Mouse (Mus musculus) intestine, embryonic 14.5 days (tissue): ENCODE measurements around the gene Bcar3. TPM values are rescaled to one million over a fixed set of nuclear protein-coding genes. Genes with fewer than 3 reads are reported as not detected.

Experiments used
- ATAC-seq: fragments of 200-750 bp; cut with Nextera tagmentation; replicated peaks from 2 replicates; pipeline ENCODE4 v1.8.0; 2017; ENCODE audit warnings: low read depth, moderate number of reproducible peaks, moderate TSS enrichment, moderate library complexity; ENCODE audit not compliant: low FRiP score, low TSS enrichment
- DNase-seq: peaks from one replicate; pipeline ENCODE4 v3.0.0-alpha.2; 2018; ENCODE audit warnings: low spot score
- H3K27ac ChIP-seq: fragments of 300-500 bp; sonication (generic); 2 replicates; pipeline ENCODE4 v1.5.1; 2014; ENCODE audit warnings: low read depth, mild to moderate bottlenecking, control low read depth
- H3K27me3 ChIP-seq: fragments of 300-500 bp; sonication (generic); replicated peaks from 2 replicates; pipeline ENCODE4 v1.6.1; 2014; ENCODE audit warnings: low read length, control low read depth; ENCODE audit not compliant: control insufficient read depth, insufficient read depth
- H3K36me3 ChIP-seq: fragments of 300-500 bp; sonication (generic); 2 replicates; pipeline ENCODE4 v1.6.1; 2014; ENCODE audit warnings: low read length, control low read depth; ENCODE audit not compliant: control insufficient read depth, insufficient read depth
- H3K4me1 ChIP-seq: fragments of 300-500 bp; sonication (generic); replicated peaks from 2 replicates; pipeline ENCODE4 v1.6.1; 2014; ENCODE audit warnings: low read length, control low read depth, mixed read lengths; ENCODE audit not compliant: control insufficient read depth, insufficient read depth
- H3K4me2 ChIP-seq: fragments of 300-500 bp; sonication (generic); 2 replicates; pipeline ENCODE4 v1.6.1; 2014; ENCODE audit warnings: low read length
- H3K4me3 ChIP-seq: fragments of 300-500 bp; sonication (generic); 2 replicates; pipeline ENCODE4 v1.5.1; 2014; ENCODE audit warnings: low read depth, low read length, control low read depth, mixed read lengths
- H3K9ac ChIP-seq: fragments of 300-500 bp; sonication (generic); 2 replicates; pipeline ENCODE4 v1.6.1; 2014; ENCODE audit warnings: mild to moderate bottlenecking, low read length
- H3K9me3 ChIP-seq: fragments of 300-500 bp; sonication (generic); 2 replicates; pipeline ENCODE4 v1.6.1; 2016; ENCODE audit warnings: low read length, control low read depth; ENCODE audit not compliant: control insufficient read depth
- WGBS: fragments of 180-500 bp; shearing (Covaris S2); extraction: QIAGEN DNeasy Blood & Tissue Kit; methylation state at CpG from one replicate; pipeline ENCODE4 v1.1.7; 2014; 5-methylcytosine and 5-hydroxymethylcytosine counted together
- polyA plus RNA-seq: library from polyadenylated mRNA; unstranded; fragments of >200 nt; fragmentation: Nextera tagmentation; extraction: Ambion mirVana; gene quantifications from 2 replicates; pipeline ENCODE4 v1.2.1, GENCODE M21; 2014

The Bcar3 gene
- polyA plus RNA-seq, 1 experiment from 2014 or later: 24.0 TPM

DNA sequence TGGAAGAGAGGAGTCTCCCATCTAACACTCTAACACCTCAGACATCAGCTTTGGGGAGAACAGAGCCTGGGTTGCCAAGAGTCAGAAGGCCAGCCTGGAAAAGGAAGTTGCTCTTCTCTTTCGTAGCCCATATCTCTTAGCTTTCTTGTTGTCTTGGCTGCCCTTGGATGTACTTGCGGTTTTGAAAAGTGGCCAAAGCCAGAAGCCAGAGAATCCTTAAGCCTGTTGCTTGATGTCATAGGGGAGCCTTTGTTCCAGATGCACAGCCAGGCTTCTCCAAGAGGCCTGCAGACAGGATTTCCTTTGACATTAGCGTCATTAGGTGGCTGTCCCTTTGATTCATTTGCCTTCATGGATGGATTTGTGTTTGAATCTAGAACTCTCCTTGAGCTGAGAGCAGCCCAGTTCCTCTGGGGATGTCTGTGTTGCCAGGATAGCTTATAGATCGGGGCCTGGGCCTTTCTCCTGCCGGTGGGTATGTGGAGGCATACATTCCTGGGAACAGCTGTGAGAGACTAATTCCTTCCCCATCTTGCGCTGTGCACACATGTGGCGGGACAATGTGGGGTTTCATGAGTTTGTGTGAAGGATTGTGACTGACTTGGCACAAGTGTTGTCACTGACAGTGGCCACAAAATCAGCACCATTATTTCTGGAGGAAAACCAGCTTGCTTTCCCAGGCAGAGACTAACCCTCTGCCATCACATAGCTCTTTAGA lies 137.0 kb downstream of the Bcar3 start:
- ATAC-seq: no peak
- H3K9ac ChIP-seq: no peak overlapping the region
- WGBS: 62% methylated on average over 7 of the region's 7 CpGs
- H3K4me1 ChIP-seq: peaks cover 24% of the 10 kb centered on the region
- DNase-seq: no peak
- no peak overlapping the region for H3K27ac ChIP-seq
- H3K36me3 ChIP-seq: peaks cover 6% of the 10 kb centered on the region; the same call in 1 of the 2 replicates
- H3K9me3 ChIP-seq: no peaks in the 10 kb centered on the region
- no peak overlapping the region for H3K4me2 ChIP-seq
- no peak overlapping the region for H3K4me3 ChIP-seq
- no peaks in the 10 kb centered on the region for H3K27me3 ChIP-seq

DNA sequence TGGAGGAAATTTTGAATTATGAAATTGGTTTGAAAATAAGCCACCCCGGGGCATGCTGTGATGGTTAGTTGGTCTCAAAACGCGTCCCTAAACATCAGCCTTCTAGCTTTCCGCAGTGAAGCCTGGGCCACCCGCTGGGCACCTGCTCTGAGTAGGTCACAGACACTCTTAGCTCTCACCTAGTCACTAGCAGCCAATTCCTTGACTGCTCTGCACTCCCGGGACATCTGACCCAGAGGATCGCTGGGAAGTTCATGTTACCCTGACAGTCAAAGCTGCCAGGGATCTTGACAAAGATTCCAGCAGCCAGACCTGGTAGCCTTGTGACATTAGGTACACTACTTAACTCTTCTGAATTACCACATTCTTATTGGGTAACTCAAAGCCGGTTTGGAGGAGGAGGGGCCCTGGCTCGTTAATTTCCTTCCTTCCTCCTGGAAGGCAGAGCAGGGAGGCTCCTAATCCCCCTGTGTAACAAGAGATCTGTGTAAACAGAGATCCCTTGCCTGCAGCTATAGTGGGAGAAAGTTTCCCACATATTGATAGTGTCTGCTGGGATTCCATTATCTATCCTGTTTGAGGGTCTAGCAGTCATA lies 139.0 kb downstream of the Bcar3 start:
- H3K4me1 ChIP-seq: peaks cover 24% of the 10 kb centered on the region
- H3K27ac ChIP-seq: no peak overlapping the region
- H3K4me3 ChIP-seq: no peak overlapping the region
- no peaks in the 10 kb centered on the region for H3K27me3 ChIP-seq
- H3K9me3 ChIP-seq: no peaks in the 10 kb centered on the region
- H3K36me3 ChIP-seq: no peaks in the 10 kb centered on the region
- no peak overlapping the region for H3K4me2 ChIP-seq
- no peak overlapping the region for H3K9ac ChIP-seq
- DNase-seq (no peak), ATAC-seq (0 out of 2 replicates have a peak, but pooled peaks have one; percentile 12)
- WGBS: 35% methylated on average over 9 of the region's 9 CpGs

DNA sequence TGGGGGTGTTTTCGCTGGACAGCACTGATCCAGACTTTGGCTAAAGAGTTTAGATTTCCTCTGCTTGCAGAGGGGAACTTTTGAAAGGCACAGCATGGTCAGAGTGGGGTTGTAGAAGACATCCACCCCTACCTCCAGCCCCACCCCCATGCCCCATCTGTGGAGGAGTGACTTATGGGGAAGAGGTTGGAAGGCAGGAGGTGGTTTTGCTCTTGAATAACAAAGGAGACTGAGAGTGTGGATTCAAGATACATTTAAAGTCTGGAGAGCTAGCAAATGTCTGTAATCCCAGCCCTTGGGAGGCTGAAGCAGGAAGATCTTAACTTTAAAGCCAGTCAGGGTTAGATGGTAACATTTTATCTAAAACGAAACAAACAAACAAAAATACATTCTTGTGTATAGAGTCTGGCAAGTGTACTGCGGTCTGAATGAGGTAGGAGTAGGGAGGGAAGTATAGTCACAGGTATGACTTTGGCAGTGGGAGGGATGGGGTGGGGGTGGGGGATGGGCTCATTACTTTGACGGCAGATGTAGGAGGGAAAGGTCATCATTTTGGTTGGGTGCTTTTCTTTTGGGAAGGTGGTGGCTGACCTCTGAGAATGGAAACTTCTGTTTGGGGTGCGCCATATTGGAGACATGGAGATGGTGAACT lies 140.2 kb downstream of the Bcar3 start:
- no peak overlapping the region for H3K27ac ChIP-seq
- ATAC-seq: no peak
- 89% methylated on average over 5 of the region's 5 CpGs for WGBS

DNA sequence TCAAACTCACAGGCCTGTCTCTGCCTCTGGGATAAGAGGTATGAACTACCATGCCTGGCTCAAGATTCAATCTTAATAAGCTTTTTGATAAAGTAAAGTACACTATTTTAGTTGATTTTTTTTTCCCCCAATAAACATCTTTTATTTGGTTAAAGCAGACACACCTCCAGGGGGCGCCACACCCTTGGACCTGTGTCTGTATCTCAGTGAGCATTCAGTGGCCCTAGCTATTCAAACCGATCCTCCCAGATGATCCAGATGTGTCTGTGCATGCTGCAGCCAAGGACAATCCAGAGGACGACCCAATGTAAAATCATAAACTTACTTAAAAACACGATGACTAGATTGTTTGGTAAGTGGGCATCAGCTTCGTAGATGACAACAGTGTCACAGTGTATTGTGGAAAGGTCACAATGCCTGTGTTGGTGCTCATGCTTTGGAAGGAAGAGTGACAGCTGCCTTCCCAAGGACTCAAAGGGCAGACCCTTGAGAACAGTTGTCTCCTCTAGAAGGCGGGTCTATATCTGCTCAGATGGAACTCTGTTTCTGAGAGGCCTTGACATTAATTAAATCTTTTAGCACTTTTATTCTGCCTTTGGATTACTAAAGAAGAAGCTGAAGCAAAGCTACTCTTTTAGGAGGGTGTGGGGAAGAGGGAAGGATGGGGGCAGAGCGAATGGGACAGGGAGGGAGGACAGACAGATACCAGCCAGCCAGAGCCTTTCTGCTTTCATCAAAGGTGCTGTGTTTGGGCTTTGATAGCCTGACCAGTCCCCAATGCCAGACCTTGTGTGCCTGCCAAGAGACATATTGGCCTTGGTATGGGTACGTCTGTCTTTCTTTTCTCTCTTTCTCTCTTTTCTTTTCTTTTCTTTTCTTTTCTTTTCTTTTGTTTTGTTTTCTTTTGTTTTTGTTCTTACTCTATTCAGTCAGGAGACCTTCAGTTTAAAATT lies 141.3 kb downstream of the Bcar3 start:
- DNase-seq (no peak), ATAC-seq (no peak)
- WGBS: 84% methylated on average over 8 of the region's 8 CpGs
- Histone ChIP-seq H3K36me3 (no peaks in the 10 kb centered on the region), H3K27ac (no peak overlapping the region), H3K4me2 (no peak overlapping the region), H3K9me3 (no peaks in the 10 kb centered on the region), H3K27me3 (no peaks in the 10 kb centered on the region), H3K4me3 (no peak overlapping the region), H3K9ac (no peak overlapping the region), H3K4me1 (peaks cover 17% of the 10 kb centered on the region)

More for the DNA sequence above, 140.2 kb downstream of the Bcar3 start:
- Histone ChIP-seq H3K4me1 (peaks cover 17% of the 10 kb centered on the region), H3K9me3 (no peaks in the 10 kb centered on the region), H3K9ac (no peak overlapping the region), H3K4me2 (no peak overlapping the region), H3K4me3 (no peak overlapping the region), H3K36me3 (no peaks in the 10 kb centered on the region), H3K27me3 (no peaks in the 10 kb centered on the region)
- no peak for DNase-seq

DNA sequence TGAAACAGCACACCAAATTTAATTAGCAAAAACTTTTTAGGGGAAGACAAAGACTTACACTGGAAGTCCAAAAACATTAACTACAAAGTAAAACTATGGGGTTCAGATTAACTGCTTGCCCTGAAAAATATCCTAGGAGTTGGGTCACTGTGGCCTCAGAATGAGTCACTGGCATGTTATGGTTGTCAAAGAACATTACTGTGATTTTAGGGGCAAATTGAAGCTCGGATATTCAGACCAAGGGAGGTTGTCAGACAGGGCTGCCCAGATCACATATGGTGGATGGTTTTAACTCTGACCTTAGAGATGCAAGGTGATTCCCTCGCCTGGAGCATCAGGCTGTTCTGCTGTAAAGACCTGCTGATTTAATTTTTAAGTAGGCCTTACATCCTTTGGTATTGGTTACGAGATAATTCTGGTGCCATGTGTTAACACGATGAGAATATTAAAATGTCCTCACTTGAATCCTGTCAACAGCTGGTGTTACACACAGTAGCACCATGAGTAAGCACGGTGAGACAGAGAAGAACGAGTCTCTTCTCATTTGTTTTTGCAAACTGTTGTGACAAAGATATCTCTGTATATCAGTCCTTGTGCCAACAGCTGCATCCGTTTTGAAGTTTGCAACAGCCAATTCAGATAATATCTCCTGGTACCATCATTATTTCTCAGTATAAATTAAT lies 144.3 kb downstream of the Bcar3 start:
- Histone ChIP-seq H3K9me3 (no peaks in the 10 kb centered on the region), H3K9ac (no peak overlapping the region), H3K4me3 (no peak overlapping the region), H3K27me3 (no peaks in the 10 kb centered on the region), H3K36me3 (no peaks in the 10 kb centered on the region), H3K27ac (no peak overlapping the region), H3K4me1 (peaks cover 3% of the 10 kb centered on the region; the same call in 1 of the 2 replicates), H3K4me2 (no peak overlapping the region)
- 69% methylated on average over 7 of the region's 7 CpGs for WGBS
- DNase-seq: no peak
- ATAC-seq: no peak

DNA sequence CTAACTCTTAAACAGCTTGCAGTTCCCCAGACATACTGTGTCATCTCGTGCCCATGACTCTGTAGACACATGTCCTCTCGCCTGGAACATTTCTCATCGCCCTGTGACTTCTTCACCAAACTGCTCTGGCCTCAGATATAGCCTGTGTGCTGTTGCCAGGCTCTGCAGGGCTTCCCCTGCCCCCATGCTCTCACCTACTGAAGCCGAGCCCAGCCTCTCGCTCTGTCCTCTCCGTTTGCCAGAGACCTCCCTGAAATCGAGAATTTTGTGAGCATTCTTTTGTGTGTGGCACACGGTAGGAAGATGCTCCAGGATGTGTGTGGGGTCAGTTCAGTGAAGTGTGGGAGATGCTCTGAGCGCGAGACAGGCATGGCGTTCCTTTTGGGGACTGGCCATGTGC lies 151.8 kb downstream of the Bcar3 start:
- 89% methylated on average over 11 of the region's 11 CpGs for WGBS

DNA sequence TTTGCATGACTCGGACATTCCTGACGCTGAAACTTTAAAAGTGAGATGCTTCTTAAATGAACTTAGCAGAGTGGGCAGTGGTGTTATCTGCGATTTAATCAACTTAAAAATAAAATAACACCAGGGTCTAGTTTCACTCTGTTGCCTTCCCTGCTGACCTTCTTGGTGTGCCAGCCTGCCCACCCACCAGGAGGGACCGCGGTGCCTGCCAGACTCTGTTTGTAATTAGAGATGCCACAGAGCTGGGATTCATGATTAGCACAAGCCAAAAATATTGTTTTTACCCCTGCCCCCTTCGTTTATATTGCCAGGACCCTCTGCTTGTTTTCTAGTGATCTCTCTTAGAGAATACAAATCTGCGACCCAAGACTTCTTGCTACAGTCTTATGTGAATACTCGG lies 152.7 kb downstream of the Bcar3 start:
- Histone ChIP-seq H3K4me3 (no peak overlapping the region), H3K27me3 (no peaks in the 10 kb centered on the region), H3K9me3 (no peaks in the 10 kb centered on the region), H3K9ac (no peak overlapping the region), H3K4me1 (no peaks in the 10 kb centered on the region), H3K36me3 (no peaks in the 10 kb centered on the region), H3K4me2 (no peak overlapping the region), H3K27ac (no peak overlapping the region)
- 80% methylated on average over 8 of the region's 8 CpGs for WGBS
- ATAC-seq: no peak
- no peak for DNase-seq

More for the DNA sequence above, 151.8 kb downstream of the Bcar3 start:
- Histone ChIP-seq H3K9ac (no peak overlapping the region), H3K27ac (no peak overlapping the region), H3K9me3 (no peaks in the 10 kb centered on the region), H3K4me3 (no peak overlapping the region), H3K4me2 (no peak overlapping the region), H3K4me1 (no peaks in the 10 kb centered on the region), H3K27me3 (no peaks in the 10 kb centered on the region), H3K36me3 (no peaks in the 10 kb centered on the region)
- ATAC-seq (no peak), DNase-seq (no peak)

DNA sequence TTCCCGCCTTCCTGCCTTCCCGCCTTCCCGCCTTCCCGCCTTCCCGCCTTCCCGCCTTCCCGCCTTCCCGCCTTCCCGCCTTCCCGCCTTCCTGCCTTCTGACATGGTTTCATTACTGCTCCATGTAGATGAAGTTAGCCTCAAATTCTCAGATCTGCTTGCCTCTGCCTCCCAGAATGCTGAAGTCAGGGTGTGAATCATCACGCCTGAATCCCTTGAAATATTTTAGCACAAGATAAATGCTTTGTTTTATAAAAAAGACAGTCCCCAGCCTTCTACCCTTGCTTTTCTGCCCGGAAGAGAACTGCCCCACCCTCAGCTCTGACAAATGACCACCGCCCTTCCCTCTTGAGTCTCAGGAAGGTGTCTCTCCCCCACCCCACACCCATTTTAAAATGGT lies 154.3 kb downstream of the Bcar3 start:
- H3K27me3 ChIP-seq: no peaks in the 10 kb centered on the region
- H3K36me3 ChIP-seq: no peaks in the 10 kb centered on the region
- no peak overlapping the region for H3K27ac ChIP-seq
- H3K9me3 ChIP-seq: no peaks in the 10 kb centered on the region
- no peaks in the 10 kb centered on the region for H3K4me1 ChIP-seq
- 93% methylated on average over 13 of the region's 13 CpGs for WGBS
- no peak for ATAC-seq
- no peak overlapping the region for H3K4me3 ChIP-seq
- no peak for DNase-seq
- H3K9ac ChIP-seq: no peak overlapping the region
- no peak overlapping the region for H3K4me2 ChIP-seq
